Mouse (Mus musculus): Measurements from ENCODE around the gene Gm20388. TPM values are rescaled to one million over a fixed set of nuclear protein-coding genes. Genes with fewer than 3 reads are reported as not detected.

Gm20388 gene
- total RNA-seq, 1 experiment = 27.0 TPM

DNA sequence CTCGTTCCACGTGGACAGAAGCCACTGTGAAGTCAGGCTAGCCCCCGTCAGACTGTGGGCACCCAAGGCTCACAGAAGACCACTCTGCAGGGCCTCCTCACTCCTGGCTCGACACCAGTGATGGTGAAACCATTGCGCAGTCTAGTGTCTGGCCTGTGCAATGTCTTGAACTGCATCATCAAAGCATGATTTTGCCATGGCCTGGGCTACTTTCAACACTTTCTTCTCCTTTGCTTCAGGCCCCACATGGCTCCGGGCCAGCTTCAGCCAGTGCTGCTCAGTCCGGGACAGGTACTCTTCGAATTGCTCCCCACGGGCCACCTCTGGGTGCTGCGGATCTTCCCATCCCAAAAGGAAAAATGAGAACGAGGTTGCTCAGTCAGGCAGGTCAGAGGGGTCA, 1885.8 kb downstream of the Gm20388 start:
- DNase-seq (ENCODE audit: low read depth, low spot score) = no peak
- no peak overlapping the region for H3K4me3 ChIP-seq (ENCODE audit: insufficient read depth in 1 of 2, low read depth in 1 of 2, low read length in 2 of 2, poor library complexity in 1 of 2, severe bottlenecking in 1 of 2)
- H3K9me3 ChIP-seq (ENCODE audit: control insufficient read depth, insufficient read depth, low read depth, low read length) = no peaks in the 10 kb centered on the region
- in situ Hi-C loops (cut with MboI; ENCODE audit: low sequenced_read_pairs in 2 of 2, unreplicated experiment in 2 of 2) = no loop called here
- H3K36me3 ChIP-seq (ENCODE audit: control insufficient read depth, insufficient read depth, low read length, poor library complexity, severe bottlenecking) = peaks cover 32% of the 10 kb centered on the region
- H3K27ac ChIP-seq (ENCODE audit: insufficient read depth, low read depth, low read length, poor library complexity, severe bottlenecking) = no peak overlapping the region
- H3K9ac ChIP-seq (ENCODE audit: insufficient read depth, low read depth, low read length, poor library complexity, severe bottlenecking) = no peak overlapping the region
- no peak for TF ChIP-seq MAFK (IDR thresholded peaks at IDR 0.05; ENCODE audit: insufficient read depth, low read depth, low read length)
- no peak for TF ChIP-seq CHD2 (IDR thresholded peaks at IDR 0.05; ENCODE audit: low read depth, low read length)
- TF ChIP-seq ZNF384 (IDR thresholded peaks at IDR 0.05; ENCODE audit: low read depth, low read length) = no peak
- no peak for TF ChIP-seq ZC3H11A (IDR thresholded peaks at IDR 0.05; ENCODE audit: borderline replicate concordance, low read depth, low read length)
- no peak for TF ChIP-seq HCFC1 (IDR thresholded peaks at IDR 0.05; ENCODE audit: borderline replicate concordance, insufficient read depth, low read length)
- H3K4me1 ChIP-seq (ENCODE audit: control insufficient read depth in 2 of 2, insufficient read depth in 2 of 2, low read length in 2 of 2, poor library complexity in 1 of 2) = peaks cover 0 to 5% of the 10 kb centered on the region in 2 experiments; a peak in 1 of 4 replicates

DNA sequence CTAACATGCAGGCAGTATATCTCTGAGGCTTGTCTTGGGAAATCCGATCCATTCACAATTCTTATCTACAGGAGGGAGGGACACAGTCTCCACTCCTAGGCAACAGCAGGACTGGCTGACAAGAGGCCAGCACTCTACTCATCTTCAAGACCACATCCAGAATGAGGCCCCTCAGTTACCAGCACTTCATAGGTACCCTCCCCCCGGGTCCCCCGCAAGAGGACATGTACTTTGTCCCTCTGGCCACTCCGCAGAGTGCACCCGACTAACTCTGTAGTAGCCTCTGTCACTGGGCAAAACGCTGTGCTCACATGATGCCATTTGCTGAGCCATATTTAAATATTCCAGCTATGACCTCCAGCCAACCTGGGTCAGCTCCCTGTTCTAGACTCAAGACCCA, 1887.8 kb downstream of the Gm20388 start:
- TF ChIP-seq ZNF384 (IDR thresholded peaks at IDR 0.05; ENCODE audit: low read depth, low read length) (no peak), MAFK (IDR thresholded peaks at IDR 0.05; ENCODE audit: insufficient read depth, low read depth, low read length) (no peak), ZC3H11A (IDR thresholded peaks at IDR 0.05; ENCODE audit: borderline replicate concordance, low read depth, low read length) (no peak), HCFC1 (IDR thresholded peaks at IDR 0.05; ENCODE audit: borderline replicate concordance, insufficient read depth, low read length) (no peak), CHD2 (IDR thresholded peaks at IDR 0.05; ENCODE audit: low read depth, low read length) (no peak)
- no peak overlapping the region for H3K9ac ChIP-seq (ENCODE audit: insufficient read depth, low read depth, low read length, poor library complexity, severe bottlenecking)
- H3K36me3 ChIP-seq (ENCODE audit: control insufficient read depth, insufficient read depth, low read length, poor library complexity, severe bottlenecking) = peaks cover 35% of the 10 kb centered on the region
- H3K4me3 ChIP-seq (ENCODE audit: insufficient read depth in 1 of 2, low read depth in 1 of 2, low read length in 2 of 2, poor library complexity in 1 of 2, severe bottlenecking in 1 of 2) = no peak overlapping the region
- DNase-seq (ENCODE audit: low read depth, low spot score) = no peak
- H3K9me3 ChIP-seq (ENCODE audit: control insufficient read depth, insufficient read depth, low read depth, low read length) = no peaks in the 10 kb centered on the region
- peaks cover 0 to 3% of the 10 kb centered on the region in 2 experiments; a peak in 1 of 4 replicates for H3K4me1 ChIP-seq (ENCODE audit: control insufficient read depth in 2 of 2, insufficient read depth in 2 of 2, low read length in 2 of 2, poor library complexity in 1 of 2)
- in situ Hi-C loops (cut with MboI; ENCODE audit: low sequenced_read_pairs in 2 of 2, unreplicated experiment in 2 of 2) = no loop called here
- H3K27ac ChIP-seq (ENCODE audit: insufficient read depth, low read depth, low read length, poor library complexity, severe bottlenecking) = no peak overlapping the region

GRCm38 (mm10) chr8:121804829-121805228, 1894.2 kb downstream of the Gm20388 start:
- peaks cover 32% of the 10 kb centered on the region for H3K36me3 ChIP-seq (ENCODE audit: control insufficient read depth, insufficient read depth, low read length, poor library complexity, severe bottlenecking)

DNA sequence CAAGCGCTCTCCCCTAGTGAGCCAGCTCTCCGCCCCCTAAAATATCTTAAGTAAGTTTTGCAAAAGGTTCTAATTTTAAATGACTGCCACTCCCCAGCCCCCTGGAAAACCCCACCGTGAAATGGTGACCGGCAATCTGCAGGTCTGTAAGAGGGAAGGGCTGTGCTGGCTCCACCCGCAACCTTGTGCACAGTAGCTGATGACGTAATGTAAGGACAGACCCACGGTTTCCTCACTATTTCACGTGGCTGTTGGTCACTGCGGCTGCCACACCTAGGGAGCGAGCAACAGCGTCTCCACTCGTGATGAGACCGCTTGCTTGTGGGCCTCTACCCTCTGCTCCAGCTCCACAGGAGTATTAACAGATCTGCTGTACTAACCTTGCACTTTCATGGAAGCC, 1895.5 kb downstream of the Gm20388 start:
- H3K36me3 ChIP-seq (ENCODE audit: control insufficient read depth, insufficient read depth, low read length, poor library complexity, severe bottlenecking) = peaks cover 32% of the 10 kb centered on the region
- in situ Hi-C loops (cut with MboI; ENCODE audit: low sequenced_read_pairs in 2 of 2, unreplicated experiment in 2 of 2) = no loop called here
- TF ChIP-seq MAFK (IDR thresholded peaks at IDR 0.05; ENCODE audit: insufficient read depth, low read depth, low read length) = no peak
- no peak for TF ChIP-seq HCFC1 (IDR thresholded peaks at IDR 0.05; ENCODE audit: borderline replicate concordance, insufficient read depth, low read length)
- TF ChIP-seq ZC3H11A (IDR thresholded peaks at IDR 0.05; ENCODE audit: borderline replicate concordance, low read depth, low read length) = no peak
- TF ChIP-seq ZNF384 (IDR thresholded peaks at IDR 0.05; ENCODE audit: low read depth, low read length) = no peak
- TF ChIP-seq CHD2 (IDR thresholded peaks at IDR 0.05; ENCODE audit: low read depth, low read length) = no peak

More at GRCm38 (mm10) chr8:121804829-121805228, 1894.2 kb downstream of the Gm20388 start:
- no peak overlapping the region for H3K4me3 ChIP-seq (ENCODE audit: insufficient read depth in 1 of 2, low read depth in 1 of 2, low read length in 2 of 2, poor library complexity in 1 of 2, severe bottlenecking in 1 of 2)
- TF ChIP-seq MAFK (IDR thresholded peaks at IDR 0.05; ENCODE audit: insufficient read depth, low read depth, low read length) = no peak
- TF ChIP-seq HCFC1 (IDR thresholded peaks at IDR 0.05; ENCODE audit: borderline replicate concordance, insufficient read depth, low read length) = no peak
- no peak for TF ChIP-seq ZC3H11A (IDR thresholded peaks at IDR 0.05; ENCODE audit: borderline replicate concordance, low read depth, low read length)
- no peak for TF ChIP-seq CHD2 (IDR thresholded peaks at IDR 0.05; ENCODE audit: low read depth, low read length)
- no peak for TF ChIP-seq ZNF384 (IDR thresholded peaks at IDR 0.05; ENCODE audit: low read depth, low read length)
- H3K9me3 ChIP-seq (ENCODE audit: control insufficient read depth, insufficient read depth, low read depth, low read length) = no peaks in the 10 kb centered on the region
- no peak for DNase-seq (ENCODE audit: low read depth, low spot score)
- no peak overlapping the region for H3K9ac ChIP-seq (ENCODE audit: insufficient read depth, low read depth, low read length, poor library complexity, severe bottlenecking)
- in situ Hi-C loops (cut with MboI; ENCODE audit: low sequenced_read_pairs in 2 of 2, unreplicated experiment in 2 of 2) = no loop called here
- H3K27ac ChIP-seq (ENCODE audit: insufficient read depth, low read depth, low read length, poor library complexity, severe bottlenecking) = no peak overlapping the region
- peaks cover 0 to 3% of the 10 kb centered on the region in 2 experiments; a peak in 1 of 4 replicates for H3K4me1 ChIP-seq (ENCODE audit: control insufficient read depth in 2 of 2, insufficient read depth in 2 of 2, low read length in 2 of 2, poor library complexity in 1 of 2)

More for the DNA sequence above, 1895.5 kb downstream of the Gm20388 start:
- H3K9ac ChIP-seq (ENCODE audit: insufficient read depth, low read depth, low read length, poor library complexity, severe bottlenecking) = no peak overlapping the region
- no peaks in the 10 kb centered on the region for H3K9me3 ChIP-seq (ENCODE audit: control insufficient read depth, insufficient read depth, low read depth, low read length)
- no peak overlapping the region for H3K4me3 ChIP-seq (ENCODE audit: insufficient read depth in 1 of 2, low read depth in 1 of 2, low read length in 2 of 2, poor library complexity in 1 of 2, severe bottlenecking in 1 of 2)
- DNase-seq (ENCODE audit: low read depth, low spot score) = no peak
- peaks cover 0 to 3% of the 10 kb centered on the region in 2 experiments; a peak in 1 of 4 replicates for H3K4me1 ChIP-seq (ENCODE audit: control insufficient read depth in 2 of 2, insufficient read depth in 2 of 2, low read length in 2 of 2, poor library complexity in 1 of 2)
- no peak overlapping the region for H3K27ac ChIP-seq (ENCODE audit: insufficient read depth, low read depth, low read length, poor library complexity, severe bottlenecking)
